In the genomic region with DNA sequence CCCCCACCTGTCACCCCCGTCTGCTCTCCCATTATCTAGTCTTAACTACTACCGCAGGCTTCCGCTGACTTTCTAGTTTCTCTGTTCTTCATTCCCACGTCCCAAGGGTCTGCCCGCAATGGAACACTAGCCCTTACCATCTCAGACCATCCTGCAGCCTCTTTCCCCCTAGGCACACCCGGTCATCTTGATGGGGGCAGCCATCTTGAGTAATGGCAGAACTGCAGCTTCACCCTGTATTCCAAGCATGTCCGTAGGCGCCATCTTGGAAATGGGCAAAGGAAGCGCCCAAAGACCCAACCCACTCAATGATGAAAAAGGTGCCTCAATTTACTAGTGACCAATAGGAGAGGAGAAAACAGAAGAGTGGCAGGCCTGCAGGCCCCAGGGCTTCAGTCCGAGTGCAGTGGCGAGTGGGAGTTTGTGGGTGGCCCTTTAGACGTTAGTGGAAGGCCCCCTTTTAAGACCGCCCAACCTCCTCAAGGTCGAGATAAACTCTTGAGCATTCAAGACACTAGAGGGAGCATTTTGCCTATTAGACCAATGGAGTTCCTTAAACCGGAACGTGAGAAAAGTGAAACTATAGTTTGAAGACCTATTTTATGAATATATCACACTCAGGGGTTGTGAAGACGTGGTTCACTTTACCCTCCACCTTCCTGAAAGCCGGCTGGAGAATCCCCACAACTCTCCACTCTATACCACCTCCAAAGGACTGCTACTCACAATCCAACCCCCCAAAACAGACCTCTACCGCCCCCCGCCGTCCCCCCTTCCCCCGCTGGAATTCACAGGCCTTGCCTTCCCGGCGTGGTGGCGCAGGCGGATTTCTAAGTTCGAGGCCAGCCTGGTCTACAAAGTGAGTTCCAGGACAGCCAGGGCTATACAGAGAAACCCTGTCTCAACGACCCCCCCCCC, we compare ENCODE assay signal across 8 mouse cellular contexts. TPM values are rescaled to one million over a fixed set of nuclear protein-coding genes. Genes with fewer than 3 reads are reported as not detected.
DNase-seq lines count a peak whose midpoint lies in the region; ATAC-seq and TF ChIP-seq lines count a peak whose summit lies in the region.

A gene (minus strand): TSS at position 277 of the 918 bp plus-strand sequence.

- no peaks in the 10 kb centered on the region for H3K27me3 ChIP-seq in ES-Bruce4 (ENCODE audit: control insufficient read depth, insufficient read depth, low read length, poor library complexity, severe bottlenecking)
- H3K27me3 ChIP-seq in forebrain, embryonic 13.5 days, result no peaks in the 10 kb centered on the region
- H3K27me3 ChIP-seq in liver, postnatal 0 days (ENCODE audit: insufficient read depth, low read length), result no peaks in the 10 kb centered on the region
- H3K27me3 ChIP-seq in neural tube, embryonic 14.5 days (ENCODE audit: control insufficient read depth, insufficient read depth, low read length), result no peaks in the 10 kb centered on the region

- H3K36me3 ChIP-seq in ES-Bruce4 (ENCODE audit: control insufficient read depth, insufficient read depth, low read length, poor library complexity, severe bottlenecking), result peaks cover 3% of the 10 kb centered on the region; the same call in 1 of the 2 replicates
- peaks cover 26% of the 10 kb centered on the region for H3K36me3 ChIP-seq in forebrain, embryonic 13.5 days (ENCODE audit: poor library complexity, severe bottlenecking)
- H3K36me3 ChIP-seq in liver, postnatal 0 days (replicated peaks; ENCODE audit: insufficient read depth, low read length), result peaks cover 18% of the 10 kb centered on the region
- peaks cover 9% of the 10 kb centered on the region; the same call in 1 of the 2 replicates for H3K36me3 ChIP-seq in neural tube, embryonic 14.5 days (ENCODE audit: control insufficient read depth, insufficient read depth, low read length)

- peaks cover 6% of the 10 kb centered on the region for H3K4me1 ChIP-seq in ES-Bruce4 (ENCODE audit: control insufficient read depth, insufficient read depth, low read length)
- peaks cover 18% of the 10 kb centered on the region for H3K4me1 ChIP-seq in forebrain, embryonic 13.5 days
- peaks cover 19% of the 10 kb centered on the region for H3K4me1 ChIP-seq in liver, postnatal 0 days (ENCODE audit: insufficient read depth)
- peaks cover 11% of the 10 kb centered on the region for H3K4me1 ChIP-seq in neural tube, embryonic 14.5 days (ENCODE audit: control insufficient read depth, insufficient read depth, low read length)

- H3K27ac ChIP-seq in ES-Bruce4 (ENCODE audit: insufficient read depth, low read length), result peak within 1 kb of the TSS; percentile 83
- peak within 1 kb of the TSS; percentile 32 for H3K27ac ChIP-seq in forebrain, embryonic 13.5 days
- peak within 1 kb of the TSS; percentile 95 for H3K27ac ChIP-seq in liver, postnatal 0 days (ENCODE audit: low read depth)
- peak within 1 kb of the TSS; percentile 11; the same call in 1 of the 2 replicates for H3K27ac ChIP-seq in neural tube, embryonic 14.5 days (ENCODE audit: low read depth, low read length)

- under 1% methylated on average over 28 of the region's 28 CpGs for WGBS in forebrain, embryonic 13.5 days
- WGBS in large intestine, adult 2 months, result under 1% methylated on average over 28 of the region's 28 CpGs
- WGBS in liver, postnatal 0 days (ENCODE audit: insufficient replicate concordance), result 2% methylated on average over 28 of the region's 28 CpGs
- 3% methylated on average over 28 of the region's 28 CpGs for WGBS in neural tube, embryonic 14.5 days

- H3K4me2 ChIP-seq in forebrain, embryonic 13.5 days, result peak within 1 kb of the TSS; percentile 89
- H3K4me2 ChIP-seq in liver, postnatal 0 days (ENCODE audit: low read depth, low read length), result peak within 1 kb of the TSS; percentile 92
- peak within 1 kb of the TSS; percentile 89 for H3K4me2 ChIP-seq in neural tube, embryonic 14.5 days (ENCODE audit: low read depth, low read length)

- TF ChIP-seq CTCF in ES-Bruce4 (IDR thresholded peaks at IDR 0.05; ENCODE audit: low read depth, low read length), result no peak
- peak; percentile 80 for TF ChIP-seq CTCF in liver, postnatal 0 days (IDR thresholded peaks at IDR 0.05; ENCODE audit: low read depth)

- peak; percentile 45; the same call in 1 of the 2 replicates for TF ChIP-seq EP300 in ES-Bruce4 (IDR thresholded peaks at IDR 0.05; ENCODE audit: insufficient read depth, low read depth, low read length)
- TF ChIP-seq EP300 in liver, postnatal 0 days (IDR thresholded peaks at IDR 0.05; ENCODE audit: low read depth), result no peak; the same call in 1 of the 2 replicates

- intact Hi-C loops in heart, postnatal 10 days (cut with DNase I), result loop anchor here (1.0 to 2.0 kb wide), 3 partner anchors 22 to 106 kb away; no protein-coding TSS in a partner anchor

- peak within 1 kb of the TSS; percentile 99 for H3K4me3 ChIP-seq in ES-Bruce4 (ENCODE audit: low read depth, low read length)
- H3K4me3 ChIP-seq in forebrain, embryonic 13.5 days, result peak within 1 kb of the TSS; percentile 58
- H3K4me3 ChIP-seq in liver, postnatal 0 days (ENCODE audit: low read depth, low read length), result peak within 1 kb of the TSS; percentile 66
- H3K4me3 ChIP-seq in neural tube, embryonic 14.5 days (ENCODE audit: low read depth, low read length), result peak within 1 kb of the TSS; percentile 66

- DNase-seq in heart, postnatal 10 days, result peak; percentile 95 to 97
- peak; percentile 97 for DNase-seq in large intestine, adult 2 months (ENCODE audit: low read depth, low spot score)
- peak; percentile 89 for DNase-seq in liver, postnatal 0 days
- DNase-seq in testis, postnatal 10 days (ENCODE audit: low spot score), result peak; percentile 83

- TF ChIP-seq POLR2A in ES-Bruce4 (IDR thresholded peaks at IDR 0.05; ENCODE audit: insufficient read depth, low read length), result no peak

- no peaks in the 10 kb centered on the region for H3K9me3 ChIP-seq in ES-Bruce4 (replicated peaks; ENCODE audit: control insufficient read depth, insufficient read depth, low read length, poor library complexity, severe bottlenecking)
- H3K9me3 ChIP-seq in forebrain, embryonic 13.5 days (replicated peaks), result no peaks in the 10 kb centered on the region
- no peaks in the 10 kb centered on the region for H3K9me3 ChIP-seq in liver, postnatal 0 days (ENCODE audit: low read length)
- H3K9me3 ChIP-seq in neural tube, embryonic 14.5 days (ENCODE audit: control insufficient read depth, low read length), result no peaks in the 10 kb centered on the region

- peak within 1 kb of the TSS; percentile 80 for H3K9ac ChIP-seq in ES-Bruce4 (ENCODE audit: low read depth, poor library complexity, severe bottlenecking)
- H3K9ac ChIP-seq in forebrain, embryonic 13.5 days, result peak within 1 kb of the TSS; percentile 63
- peak within 1 kb of the TSS; percentile 61 for H3K9ac ChIP-seq in liver, postnatal 0 days (replicated peaks)
- peak within 1 kb of the TSS; percentile 66 for H3K9ac ChIP-seq in neural tube, embryonic 14.5 days (replicated peaks; ENCODE audit: low read depth, low read length)

- peak; percentile 97 for ATAC-seq in cerebellum, adult (ENCODE audit: insufficient number of reproducible peaks, low FRiP score, low TSS enrichment)
- ATAC-seq in forebrain, embryonic 13.5 days, result peak; percentile 97
- peak; percentile 87 for ATAC-seq in liver, postnatal 0 days
- ATAC-seq in neural tube, embryonic 14.5 days (ENCODE audit: low read depth), result peak; percentile 97

RNA-seq across cellular contexts. Expression of the gene that starts here (rescaled TPM):
- 18.3 and 25.1 TPM in 2 replicates for polyA plus RNA-seq in ES-Bruce4 (2011; ENCODE audit: insufficient read depth, insufficient read length, low read depth, missing spikeins)
- 33.8 and 43.0 TPM in 2 replicates for polyA plus RNA-seq in forebrain, embryonic 13.5 days (2015; fragmentation: Nextera tagmentation; extraction: Ambion mirVana)
- 10 to 100 TPM; 88.9 to 95.9 TPM for total RNA-seq in heart, postnatal 10 days (2021)
- polyA plus RNA-seq in large intestine, adult 2 months (2012; rRNA removed), result 23.1 and 24.0 TPM in 2 replicates
- 5.7 and 6.6 TPM in 2 replicates for polyA plus RNA-seq in liver, postnatal 0 days (2015; fragmentation: Nextera tagmentation; extraction: Ambion mirVana)
- polyA plus RNA-seq in neural tube, embryonic 14.5 days (2014; fragmentation: Nextera tagmentation; extraction: Ambion mirVana), result 41.5 and 45.5 TPM in 2 replicates

Comparison
In these comparisons a context has a peak if more than half of its experiments do, and no peak if none do; other contexts are left out.
1. Peak in every context shown above with its lines: DNase-seq, ATAC-seq, H3K4me3 ChIP-seq and H3K27ac ChIP-seq.
2. H3K27ac ChIP-seq: peak in every context shown above with its lines; median percentile 95 in liver, postnatal 0 days; 83 in ES-Bruce4; 32 in forebrain, embryonic 13.5 days; 11 in neural tube, embryonic 14.5 days.